Mouse (Mus musculus): ENCODE data around the gene Xxylt1. TPM values are rescaled to one million over a fixed set of nuclear protein-coding genes. Genes with fewer than 3 reads are reported as not detected.
A peak's percentile ranks its signal among the peaks of the same experiment; 100 is the strongest.

The Xxylt1 gene
- polyA plus RNA-seq, 1 experiment from 2014 or later = 26.8 TPM

DNA sequence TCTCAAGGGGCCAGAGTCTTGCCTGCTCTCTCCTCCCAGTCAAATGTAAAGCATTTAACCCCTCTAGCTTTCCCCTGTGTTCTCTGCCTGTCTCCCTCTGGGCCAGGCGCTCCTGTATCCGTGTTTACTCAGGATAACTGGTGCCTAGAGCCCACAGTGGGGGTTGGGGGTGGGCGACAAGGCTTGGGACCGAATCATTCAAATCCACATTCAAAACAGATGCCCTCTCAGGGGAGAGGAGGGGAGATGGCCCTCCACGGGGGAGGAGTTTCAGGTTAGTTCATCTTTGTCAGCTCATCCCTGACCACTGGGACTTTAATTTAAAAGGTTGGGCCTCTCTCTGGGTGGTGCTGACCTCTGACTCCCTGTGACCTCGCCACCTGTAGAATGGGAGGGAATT, 144.8 kb downstream of the Xxylt1 start:
- Histone ChIP-seq H3K4me1 (ENCODE audit: insufficient read depth) (0 out of 2 replicates have a peak, but pooled peaks cover 3% of the 10 kb centered on the region), H3K9ac (no peak overlapping the region), H3K27ac (ENCODE audit: low read depth) (no peak overlapping the region), H3K4me2 (no peak overlapping the region), H3K36me3 (ENCODE audit: insufficient read depth) (no peaks in the 10 kb centered on the region), H3K9me3 (ENCODE audit: low read depth, low read length) (no peaks in the 10 kb centered on the region), H3K4me3 (ENCODE audit: low read depth, low read length) (no peak overlapping the region), H3K27me3 (ENCODE audit: insufficient read depth, low read length) (no peaks in the 10 kb centered on the region)
- ATAC-seq (ENCODE audit: insufficient read depth) = no peak
- no peak for DNase-seq
- TF ChIP-seq CTCF (IDR thresholded peaks at IDR 0.05; ENCODE audit: low read depth) = no peak
- 30% methylated on average over 6 of the region's 6 CpGs for WGBS

DNA sequence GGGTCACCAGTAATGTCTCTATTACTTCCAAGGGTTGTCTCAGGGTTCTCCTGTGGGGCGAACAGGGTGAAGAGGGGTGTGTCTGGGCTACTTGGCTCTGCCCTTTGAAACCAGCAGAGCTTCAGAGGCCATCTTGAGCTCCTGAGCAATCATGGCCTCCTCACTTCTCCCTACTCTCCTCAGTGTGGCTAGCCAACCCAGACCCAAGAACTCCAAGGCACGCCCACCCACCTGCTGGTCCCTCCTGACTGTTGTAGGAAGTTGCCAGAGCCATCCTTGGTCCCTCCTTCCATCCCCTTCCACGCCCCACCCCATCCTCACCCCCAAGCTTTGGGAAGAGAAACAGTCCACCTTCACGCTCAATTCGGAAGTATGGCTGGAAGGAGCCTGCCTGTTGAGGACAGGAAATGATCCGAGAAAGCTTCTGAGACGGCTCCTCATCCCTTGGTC, 145.2 kb downstream of the Xxylt1 start:
- 69% methylated on average over 7 of the region's 7 CpGs for WGBS
- Histone ChIP-seq H3K4me1 (ENCODE audit: insufficient read depth) (0 out of 2 replicates have a peak, but pooled peaks cover 3% of the 10 kb centered on the region), H3K36me3 (ENCODE audit: insufficient read depth) (no peaks in the 10 kb centered on the region), H3K27ac (ENCODE audit: low read depth) (no peak overlapping the region), H3K9me3 (ENCODE audit: low read depth, low read length) (no peaks in the 10 kb centered on the region), H3K9ac (no peak overlapping the region), H3K27me3 (ENCODE audit: insufficient read depth, low read length) (no peaks in the 10 kb centered on the region), H3K4me2 (no peak overlapping the region), H3K4me3 (ENCODE audit: low read depth, low read length) (no peak overlapping the region)
- DNase-seq (no peak), ATAC-seq (ENCODE audit: insufficient read depth) (no peak)
- no peak for TF ChIP-seq CTCF (IDR thresholded peaks at IDR 0.05; ENCODE audit: low read depth)

DNA sequence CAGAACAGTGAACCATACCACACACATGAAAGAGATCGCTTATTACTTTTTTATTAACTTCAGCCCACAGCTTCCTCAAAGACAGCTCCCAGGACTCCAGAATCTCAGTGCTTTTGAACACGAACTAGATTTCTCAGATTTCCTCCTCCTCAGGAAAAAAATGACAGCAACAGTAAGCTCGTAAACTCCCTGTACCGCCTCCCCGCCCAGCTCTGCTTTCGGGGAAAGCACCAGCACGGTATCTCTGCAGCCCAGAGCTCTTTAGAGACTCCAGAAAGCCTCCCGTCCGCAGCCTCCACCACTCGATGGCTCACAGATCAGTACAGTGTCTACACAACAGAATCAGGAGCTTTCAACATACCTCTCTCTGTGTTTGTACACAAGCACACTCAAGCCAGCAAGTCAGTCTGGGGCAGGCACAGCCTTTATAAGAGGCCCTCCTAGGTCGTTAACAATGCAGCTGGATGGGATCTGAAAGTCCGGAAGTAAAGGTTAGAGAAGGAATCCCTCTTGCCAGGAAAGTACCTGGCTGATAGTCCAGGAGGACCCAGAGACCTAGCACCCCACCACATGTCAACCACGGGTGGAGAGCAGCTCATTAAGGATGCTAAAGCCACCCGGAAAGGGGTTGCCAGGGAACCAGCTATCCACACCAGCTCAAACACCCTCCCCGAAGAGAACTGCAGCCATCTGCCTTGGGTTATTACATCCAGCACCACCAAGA, 146.1 kb downstream of the Xxylt1 start:
- no peaks in the 10 kb centered on the region for H3K27me3 ChIP-seq (ENCODE audit: insufficient read depth, low read length)
- WGBS = 34% methylated on average over 15 of the region's 15 CpGs
- H3K9me3 ChIP-seq (ENCODE audit: low read depth, low read length) = no peaks in the 10 kb centered on the region
- H3K27ac ChIP-seq (ENCODE audit: low read depth) = no peak overlapping the region
- TF ChIP-seq CTCF (IDR thresholded peaks at IDR 0.05; ENCODE audit: low read depth) = no peak
- H3K36me3 ChIP-seq (ENCODE audit: insufficient read depth) = no peaks in the 10 kb centered on the region
- H3K4me2 ChIP-seq = no peak overlapping the region
- 0 out of 2 replicates have a peak, but pooled peaks cover 3% of the 10 kb centered on the region for H3K4me1 ChIP-seq (ENCODE audit: insufficient read depth)
- ATAC-seq (ENCODE audit: insufficient read depth) = no peak
- H3K9ac ChIP-seq = no peak overlapping the region
- no peak overlapping the region for H3K4me3 ChIP-seq (ENCODE audit: low read depth, low read length)
- no peak for DNase-seq

DNA sequence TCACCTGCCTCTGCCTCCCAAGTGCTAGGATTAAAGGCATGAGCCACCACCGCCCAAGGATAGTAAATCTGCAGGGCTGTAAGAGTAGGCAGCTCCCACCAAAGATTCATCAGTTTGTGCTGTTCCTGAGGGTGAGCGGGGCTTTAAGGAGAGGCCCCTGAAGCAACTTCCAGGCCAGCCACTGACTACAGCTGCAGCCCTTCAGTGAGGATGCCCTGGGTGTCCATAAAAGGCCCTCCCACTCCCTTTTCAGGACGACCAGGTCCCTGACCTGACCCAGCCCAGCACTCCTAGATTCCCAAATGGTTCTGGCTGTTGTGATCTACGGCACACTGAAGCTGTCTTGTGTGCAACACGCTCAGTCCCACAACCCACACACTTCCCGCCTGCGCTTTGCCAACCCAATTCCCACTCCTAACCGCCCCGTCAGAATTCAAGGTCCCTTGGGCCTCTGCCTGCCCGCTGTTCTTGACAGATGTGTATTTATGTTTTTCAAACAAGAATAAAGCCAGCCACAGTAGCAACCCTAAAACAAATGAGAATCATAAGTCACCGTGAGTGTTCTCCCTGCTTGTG, 146.9 kb downstream of the Xxylt1 start:
- ATAC-seq (ENCODE audit: insufficient read depth) = no peak
- H3K4me2 ChIP-seq = no peak overlapping the region

DNA sequence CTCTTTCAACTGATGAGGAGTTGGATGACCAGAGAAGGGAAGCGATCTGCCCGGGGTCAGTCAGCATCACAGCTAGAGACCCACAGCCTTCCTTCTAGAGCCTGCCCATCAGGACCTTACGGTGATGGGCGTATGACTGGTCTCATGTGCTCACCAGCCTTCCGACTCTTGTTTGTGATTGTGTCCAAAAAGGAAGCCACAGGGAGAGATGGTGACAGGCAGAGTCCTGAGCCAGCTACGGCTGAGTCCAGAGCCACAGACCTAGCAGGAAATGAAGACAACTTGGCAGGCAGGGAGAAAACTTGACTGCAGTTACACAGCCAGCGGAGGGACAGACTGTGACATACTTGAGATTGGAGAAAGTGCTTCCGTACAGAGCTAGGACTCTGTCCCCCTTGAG, 147.9 kb downstream of the Xxylt1 start:
- 0 out of 2 replicates have a peak, but pooled peaks cover 3% of the 10 kb centered on the region for H3K4me1 ChIP-seq (ENCODE audit: insufficient read depth)

More for the DNA sequence above, 146.9 kb downstream of the Xxylt1 start:
- H3K27me3 ChIP-seq (ENCODE audit: insufficient read depth, low read length) = no peaks in the 10 kb centered on the region
- no peak overlapping the region for H3K27ac ChIP-seq (ENCODE audit: low read depth)
- H3K9ac ChIP-seq = no peak overlapping the region
- no peaks in the 10 kb centered on the region for H3K36me3 ChIP-seq (ENCODE audit: insufficient read depth)
- no peak for TF ChIP-seq CTCF (IDR thresholded peaks at IDR 0.05; ENCODE audit: low read depth)
- no peaks in the 10 kb centered on the region for H3K9me3 ChIP-seq (ENCODE audit: low read depth, low read length)
- WGBS = 65% methylated on average over 11 of the region's 11 CpGs
- 0 out of 2 replicates have a peak, but pooled peaks cover 3% of the 10 kb centered on the region for H3K4me1 ChIP-seq (ENCODE audit: insufficient read depth)
- H3K4me3 ChIP-seq (ENCODE audit: low read depth, low read length) = no peak overlapping the region
- DNase-seq = no peak

DNA sequence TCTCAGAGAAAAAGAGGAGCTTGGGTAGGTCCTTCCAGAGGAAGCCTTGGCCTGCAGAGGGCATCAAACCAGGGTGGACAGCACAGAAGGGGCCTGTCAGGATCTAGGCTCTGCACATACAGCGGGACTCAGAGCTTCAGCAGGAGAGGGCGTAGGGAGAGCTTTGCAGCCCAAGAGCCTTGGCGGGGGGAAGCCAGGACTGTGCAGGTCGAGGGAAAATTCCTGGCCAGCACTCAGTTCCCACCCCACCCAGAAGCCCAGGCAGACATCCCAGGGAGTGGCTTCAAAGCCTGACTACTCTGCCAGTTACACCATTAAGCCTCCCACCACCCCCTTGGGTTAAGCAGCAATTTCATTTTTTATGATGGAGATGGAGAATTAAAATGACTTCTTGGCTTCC, 148.4 kb downstream of the Xxylt1 start:
- Histone ChIP-seq H3K4me2 (no peak overlapping the region), H3K36me3 (ENCODE audit: insufficient read depth) (no peaks in the 10 kb centered on the region), H3K4me1 (ENCODE audit: insufficient read depth) (0 out of 2 replicates have a peak, but pooled peaks cover 3% of the 10 kb centered on the region), H3K9ac (no peak overlapping the region), H3K27me3 (ENCODE audit: insufficient read depth, low read length) (no peaks in the 10 kb centered on the region), H3K27ac (ENCODE audit: low read depth) (no peak overlapping the region), H3K4me3 (ENCODE audit: low read depth, low read length) (no peak overlapping the region), H3K9me3 (ENCODE audit: low read depth, low read length) (no peaks in the 10 kb centered on the region)
- peak; percentile 13; the same call in 1 of the 2 replicates for TF ChIP-seq CTCF (IDR thresholded peaks at IDR 0.05; ENCODE audit: low read depth)
- 59% methylated on average over 4 of the region's 4 CpGs for WGBS
- DNase-seq = no peak
- no peak for ATAC-seq (ENCODE audit: insufficient read depth)

More for the DNA sequence above, 147.9 kb downstream of the Xxylt1 start:
- WGBS = 76% methylated on average over 8 of the region's 8 CpGs
- Histone ChIP-seq H3K9me3 (ENCODE audit: low read depth, low read length) (no peaks in the 10 kb centered on the region), H3K27ac (ENCODE audit: low read depth) (no peak overlapping the region), H3K27me3 (ENCODE audit: insufficient read depth, low read length) (no peaks in the 10 kb centered on the region), H3K4me3 (ENCODE audit: low read depth, low read length) (no peak overlapping the region), H3K9ac (no peak overlapping the region), H3K4me2 (no peak overlapping the region), H3K36me3 (ENCODE audit: insufficient read depth) (no peaks in the 10 kb centered on the region)
- ATAC-seq (ENCODE audit: insufficient read depth) = no peak
- no peak for TF ChIP-seq CTCF (IDR thresholded peaks at IDR 0.05; ENCODE audit: low read depth)
- DNase-seq = peak; percentile 27

DNA sequence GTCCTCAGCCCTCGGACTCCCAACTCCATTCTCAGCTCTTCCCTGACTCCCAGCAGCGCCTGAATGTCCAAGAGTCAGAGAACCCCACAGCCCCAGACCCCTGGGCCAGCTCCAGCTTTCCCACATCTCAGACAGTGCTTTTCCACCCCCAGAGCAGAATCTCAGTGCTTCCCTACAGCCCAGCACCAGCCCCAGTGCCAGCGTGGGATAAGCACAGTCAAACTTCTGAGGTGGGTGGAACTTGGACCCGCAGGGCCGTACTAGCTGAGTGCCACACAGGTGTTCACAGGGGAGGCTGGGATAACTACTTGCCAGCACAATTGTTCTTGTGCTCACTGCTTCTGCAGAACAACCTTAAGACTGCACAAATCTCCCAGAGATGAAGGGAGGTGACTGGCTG, 149.0 kb downstream of the Xxylt1 start:
- no peak overlapping the region for H3K9ac ChIP-seq
- no peak overlapping the region for H3K4me2 ChIP-seq
- no peaks in the 10 kb centered on the region for H3K36me3 ChIP-seq (ENCODE audit: insufficient read depth)
- H3K9me3 ChIP-seq (ENCODE audit: low read depth, low read length) = no peaks in the 10 kb centered on the region
- ATAC-seq (ENCODE audit: insufficient read depth) = no peak
- 0 out of 2 replicates have a peak, but pooled peaks cover 3% of the 10 kb centered on the region for H3K4me1 ChIP-seq (ENCODE audit: insufficient read depth)
- WGBS = 72% methylated on average over 5 of the region's 5 CpGs
- no peak for DNase-seq
- H3K4me3 ChIP-seq (ENCODE audit: low read depth, low read length) = no peak overlapping the region
- TF ChIP-seq CTCF (IDR thresholded peaks at IDR 0.05; ENCODE audit: low read depth) = no peak
- H3K27ac ChIP-seq (ENCODE audit: low read depth) = no peak overlapping the region
- no peaks in the 10 kb centered on the region for H3K27me3 ChIP-seq (ENCODE audit: insufficient read depth, low read length)

Measured in lung, embryonic 14.5 days (tissue).